Mouse (Mus musculus) gonadal fat pad, adult 2 months (tissue): Measurements from ENCODE around the gene Otop3. TPM values are rescaled to one million over a fixed set of nuclear protein-coding genes. Genes with fewer than 3 reads are reported as not detected.

Source experiments
- DNase-seq: peaks from one replicate; pipeline ENCODE4 v3.0.0-alpha.2; 2012; ENCODE audit warnings: low read depth
- polyA plus RNA-seq: library from polyadenylated mRNA; depleted of rRNA; stranded (reverse); fragments of >200 nt; gene quantifications from 2 replicates; pipeline ENCODE4 v1.2.3, GENCODE M21; 2012

Gene Otop3
- polyA plus RNA-seq, 1 experiment, result not detected

DNA sequence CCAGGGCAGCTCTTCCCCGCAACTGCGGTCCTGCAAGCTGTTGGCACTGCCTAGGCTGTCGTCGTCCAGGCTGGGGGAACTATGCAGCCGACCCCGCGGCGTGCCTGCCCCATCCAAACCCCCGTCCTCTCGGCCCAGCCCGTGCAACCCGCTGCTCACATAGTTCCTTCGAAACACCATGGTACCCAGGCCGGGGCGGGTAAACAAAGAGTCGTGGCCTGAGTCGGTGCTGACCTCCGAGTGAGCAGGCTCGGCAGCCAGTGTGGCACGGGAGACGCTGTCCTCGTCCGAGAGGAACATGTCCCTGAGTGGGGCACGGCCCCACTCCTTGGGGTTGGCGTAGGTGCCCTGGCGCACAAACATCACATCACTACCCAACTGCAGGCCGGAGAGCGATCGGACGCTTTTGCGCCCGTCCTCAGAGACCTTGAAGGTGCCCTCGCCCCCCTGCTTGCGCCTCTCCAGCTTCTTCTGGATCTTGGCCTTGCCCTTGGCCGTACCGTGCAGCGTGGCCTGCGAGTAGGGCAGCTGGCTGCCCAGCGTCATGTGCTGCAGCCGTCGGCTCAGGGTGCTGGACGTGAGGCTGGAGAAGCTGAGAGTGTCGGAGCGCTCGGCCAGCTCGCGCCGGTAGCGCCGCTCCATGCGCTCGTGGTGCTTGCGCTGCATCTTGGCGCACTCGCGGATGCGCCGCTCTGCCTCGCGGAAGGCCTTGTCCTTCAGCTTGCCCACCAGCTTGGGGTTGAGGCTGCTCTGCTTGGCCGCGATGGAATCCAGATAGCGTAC is 16.1 kb upstream of the Otop3 start:
- DNase-seq, result no peak

DNA sequence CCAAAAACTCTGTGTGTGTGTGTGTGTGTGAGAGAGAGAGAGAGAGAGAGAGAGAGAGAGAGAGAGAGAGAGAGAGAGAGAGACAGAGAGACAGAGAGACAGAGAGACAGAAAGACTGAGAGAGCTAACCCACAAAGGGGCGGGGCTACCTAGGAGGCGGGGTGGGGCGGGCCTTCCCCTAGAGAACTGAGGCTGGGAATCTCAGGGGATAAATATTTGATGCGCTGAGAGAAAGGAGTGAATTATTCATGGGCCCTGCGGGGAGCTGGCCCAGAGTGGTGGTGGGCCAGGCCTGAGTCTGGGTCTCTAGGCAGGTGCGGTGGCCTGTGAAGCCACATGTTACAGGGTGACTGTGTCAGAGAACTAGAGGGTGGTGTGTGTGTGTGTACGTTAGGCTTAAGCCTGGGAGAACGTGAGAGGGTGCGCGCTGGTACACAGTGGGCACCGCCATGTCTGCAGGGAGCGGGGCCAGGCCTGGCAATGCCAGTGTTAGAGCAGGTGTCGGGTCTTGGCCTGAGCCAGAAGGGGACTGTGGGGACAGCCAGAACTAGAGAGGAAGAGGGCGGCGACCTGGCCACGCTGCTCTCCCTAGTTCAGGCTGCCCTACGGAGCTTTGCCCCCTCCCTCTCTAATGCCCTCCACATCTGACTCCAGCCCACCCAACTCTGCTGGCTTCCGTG is 14.7 kb upstream of the Otop3 start:
- no peak for DNase-seq

DNA sequence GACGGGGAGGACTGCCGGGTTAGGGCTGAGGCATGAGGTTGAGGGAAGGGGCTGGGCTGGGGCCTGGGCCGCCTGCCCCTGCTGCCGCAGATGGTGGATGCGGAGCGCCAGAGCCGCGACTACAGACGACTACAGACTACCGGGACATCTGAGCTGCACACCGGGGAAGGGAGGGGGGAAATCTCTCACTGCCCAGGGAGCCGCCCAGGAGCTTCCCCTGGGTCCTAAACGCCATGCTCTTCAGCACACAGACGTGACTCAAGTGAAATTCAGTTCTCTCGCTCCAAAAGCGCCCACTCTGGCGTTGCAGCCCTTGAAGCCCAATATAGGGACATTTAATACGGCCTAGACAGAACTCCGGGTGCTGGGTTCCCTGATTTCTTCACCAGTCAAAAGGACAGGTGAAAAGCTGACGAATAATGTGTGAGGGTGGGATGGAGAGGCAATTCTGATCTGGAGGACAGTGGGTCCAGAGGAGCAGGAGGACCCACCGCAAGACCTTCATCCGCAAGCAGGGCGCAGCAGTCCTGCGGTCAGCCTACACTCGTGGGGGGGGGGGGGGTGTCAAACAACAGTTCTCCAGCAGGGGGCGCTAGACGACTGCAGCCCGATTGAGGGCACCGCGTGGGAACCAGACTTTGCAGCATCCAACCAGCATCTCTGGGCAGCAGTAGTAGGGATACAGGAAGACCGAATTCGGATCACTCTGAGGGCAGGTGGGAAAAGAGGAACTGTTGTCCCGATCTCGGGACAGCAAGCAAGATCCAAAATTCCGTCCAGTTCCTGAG is 12.4 kb upstream of the Otop3 start, which contains the start of gene Ush1g:
Gene Ush1g (minus strand): TSS at position 136 of the 788 bp plus-strand sequence.
- DNase-seq, result no peak

GRCm38 (mm10) chr11:115323354-115323753 is 11.2 kb upstream of the Otop3 start:
- DNase-seq, result no peak

DNA sequence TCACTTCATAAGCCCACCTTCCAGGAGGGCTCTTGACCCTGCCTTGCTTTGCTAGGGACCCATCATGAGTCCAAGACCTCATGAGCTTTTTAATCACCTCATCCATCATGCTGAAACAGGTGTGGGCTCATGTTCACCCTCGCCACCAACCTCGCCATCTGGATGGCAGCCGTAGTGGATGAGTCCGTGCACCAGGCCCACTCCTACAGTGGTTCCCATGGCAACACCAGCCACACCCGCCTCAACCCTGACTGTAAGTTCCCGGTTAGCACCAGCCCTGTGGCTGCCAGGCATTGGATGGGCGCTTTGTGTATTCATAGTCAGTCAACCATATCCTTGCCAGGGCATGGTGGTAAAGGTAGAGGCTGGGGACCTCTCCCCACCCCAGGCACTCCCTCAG is 7.8 kb upstream of the Otop3 start:
- no peak for DNase-seq

DNA sequence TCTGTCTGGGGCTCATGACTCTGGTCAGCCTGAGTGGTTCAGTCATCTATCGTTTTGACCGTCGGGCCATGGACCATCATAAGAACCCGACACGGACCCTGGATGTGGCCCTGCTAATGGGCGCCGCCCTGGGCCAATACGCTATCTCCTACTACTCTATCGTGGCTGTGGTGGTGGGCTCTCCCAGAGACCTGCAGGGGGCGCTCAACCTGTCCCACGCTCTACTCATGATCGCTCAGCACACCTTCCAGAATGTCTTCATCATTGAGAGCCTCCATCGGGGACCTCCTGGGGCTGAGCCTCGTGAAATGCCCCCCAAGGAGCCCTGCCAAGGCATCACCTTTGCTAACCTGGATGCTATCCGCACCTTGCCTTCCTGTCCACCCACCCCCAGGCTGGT is 5.2 kb upstream of the Otop3 start:
- no peak for DNase-seq

DNA sequence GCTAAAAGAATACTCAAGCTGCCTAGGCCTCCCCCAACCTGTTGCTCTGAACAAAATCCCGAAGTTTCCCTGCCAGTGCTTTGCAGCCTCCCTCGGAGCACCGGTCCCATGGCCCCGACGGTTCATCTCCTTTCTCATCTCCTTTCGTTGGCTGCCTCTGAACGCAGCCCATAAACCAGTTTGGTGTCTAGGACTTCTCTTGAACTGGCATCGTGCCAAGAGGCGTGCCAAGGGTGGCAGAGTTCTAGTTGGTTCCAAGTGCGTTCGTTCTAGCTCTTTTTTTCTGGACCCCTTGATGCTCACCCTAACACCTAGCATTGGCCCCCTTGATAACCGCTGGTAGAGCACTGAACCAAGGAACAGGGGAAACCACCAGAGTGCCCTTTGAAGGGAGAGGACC is 692 bp downstream of the Otop3 start:
- DNase-seq, result no peak

GRCm38 (mm10) chr11:115336115-115336514 is 1.6 kb downstream of the Otop3 start:
- no peak for DNase-seq

GRCm38 (mm10) chr11:115337350-115337749 is 2.8 kb downstream of the Otop3 start:
- DNase-seq, result no peak

DNA sequence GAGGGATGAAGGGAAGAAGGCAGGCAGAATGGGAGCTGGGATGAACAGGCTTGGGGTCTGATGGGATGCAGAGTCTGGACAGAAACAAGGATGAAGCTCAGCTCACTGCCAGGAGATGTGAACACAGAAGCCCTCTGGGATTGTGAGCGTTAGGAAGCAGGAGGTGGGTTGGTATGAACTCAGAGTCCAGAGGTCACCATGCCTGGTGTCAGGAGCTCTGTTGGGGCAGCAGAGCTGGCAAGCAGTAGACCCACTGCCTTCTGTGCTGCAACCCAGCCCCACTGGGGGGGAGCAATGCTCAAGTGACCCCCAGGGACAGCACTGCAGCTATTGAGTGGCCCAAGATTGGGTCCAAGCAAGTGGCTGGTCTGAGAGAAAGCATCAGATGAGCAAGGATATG is 3.3 kb downstream of the Otop3 start:
- DNase-seq, result no peak

- DNase-seq, result no peak
Measured at GRCm38 (mm10) chr11:115341246-115341645, 6.7 kb downstream of the Otop3 start.

DNA sequence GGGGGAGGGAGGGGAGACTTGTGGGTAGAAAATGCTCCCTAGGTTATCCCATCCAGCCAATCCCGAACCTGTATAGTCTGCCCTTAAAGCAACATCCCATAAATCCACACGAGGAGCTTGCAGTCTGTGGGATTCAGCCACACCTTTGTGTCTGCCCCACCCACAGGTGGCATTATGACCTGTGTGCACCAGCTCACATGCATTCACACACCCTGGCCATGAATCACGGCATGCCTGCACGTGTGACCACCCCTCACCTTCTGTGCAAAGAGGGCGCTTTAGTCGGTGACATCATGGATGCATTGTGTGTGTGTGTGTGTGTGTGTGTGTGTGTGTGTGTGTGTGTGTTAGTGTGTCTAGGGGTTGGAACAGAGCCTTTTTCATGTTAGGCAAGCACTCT is 7.3 kb downstream of the Otop3 start:
- DNase-seq, result no peak

DNA sequence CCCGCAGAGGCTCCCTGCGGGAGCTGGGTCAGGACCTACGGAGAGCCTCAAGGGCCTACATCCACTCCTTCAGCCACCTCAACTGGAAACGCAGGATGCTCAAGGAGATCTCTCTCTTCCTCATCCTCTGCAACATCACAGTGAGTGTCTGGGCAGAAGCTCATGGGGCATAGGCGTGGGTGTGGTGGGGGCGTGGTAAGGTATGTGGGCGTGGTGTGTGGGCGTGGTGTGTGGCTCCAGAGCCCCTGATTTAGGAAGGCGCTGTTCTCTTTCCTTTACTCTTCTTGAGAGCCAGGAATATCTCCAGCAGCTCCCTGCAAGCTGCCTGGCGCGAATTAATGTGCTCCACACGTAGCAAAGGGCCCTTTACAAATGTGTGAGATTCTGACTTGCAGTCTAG is 10.4 kb downstream of the Otop3 start:
- no peak for DNase-seq

DNA sequence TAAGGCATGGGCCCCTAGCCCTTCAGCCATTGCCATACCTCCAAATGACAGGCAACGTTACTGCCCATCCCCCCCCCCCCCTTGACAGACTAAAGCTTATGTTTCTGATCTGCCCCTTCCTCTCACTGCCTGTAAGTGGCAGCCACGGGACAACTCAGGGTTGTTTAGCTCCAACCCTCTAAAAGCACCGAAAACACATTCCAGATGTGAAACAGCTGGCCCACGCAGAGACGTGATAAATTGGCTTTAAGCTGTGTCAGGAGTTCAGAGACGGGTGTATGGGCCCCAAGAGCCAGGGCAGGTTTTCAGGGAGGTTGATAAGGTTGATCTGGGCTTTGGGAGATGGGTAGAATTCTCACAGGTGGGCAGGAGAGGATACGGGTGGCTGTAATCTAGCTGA is 11.0 kb downstream of the Otop3 start:
- DNase-seq, result no peak

DNA sequence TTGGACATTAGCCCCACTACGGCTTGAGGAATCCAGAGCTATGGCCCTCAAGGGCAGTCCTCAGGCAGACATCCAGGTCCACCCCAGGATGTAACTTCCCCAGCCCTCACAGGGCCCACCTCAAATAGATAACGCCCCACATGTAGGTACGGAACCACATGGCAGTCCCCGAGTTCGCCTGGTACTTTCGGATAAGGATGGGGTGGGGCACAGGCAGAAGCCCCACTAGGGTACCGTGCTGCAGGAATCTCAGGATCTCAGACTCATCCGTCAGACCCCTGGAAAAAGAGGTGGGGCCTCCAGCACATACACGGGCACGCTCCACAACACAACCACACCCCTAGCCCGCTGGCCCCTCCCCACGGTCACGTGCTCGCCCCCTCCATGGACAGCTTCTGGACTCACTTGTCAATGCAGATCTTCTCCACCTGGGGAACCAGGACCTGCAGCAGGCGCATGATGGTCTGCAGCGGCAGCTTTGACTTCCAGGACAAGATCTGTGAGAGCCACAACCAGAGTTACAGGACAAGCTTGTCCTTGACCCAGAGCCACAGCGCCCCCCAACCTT is 14.2 kb downstream of the Otop3 start:
- DNase-seq, result no peak

- DNase-seq, result no peak
Measured at GRCm38 (mm10) chr11:115349976-115350375, 15.4 kb downstream of the Otop3 start.

DNA sequence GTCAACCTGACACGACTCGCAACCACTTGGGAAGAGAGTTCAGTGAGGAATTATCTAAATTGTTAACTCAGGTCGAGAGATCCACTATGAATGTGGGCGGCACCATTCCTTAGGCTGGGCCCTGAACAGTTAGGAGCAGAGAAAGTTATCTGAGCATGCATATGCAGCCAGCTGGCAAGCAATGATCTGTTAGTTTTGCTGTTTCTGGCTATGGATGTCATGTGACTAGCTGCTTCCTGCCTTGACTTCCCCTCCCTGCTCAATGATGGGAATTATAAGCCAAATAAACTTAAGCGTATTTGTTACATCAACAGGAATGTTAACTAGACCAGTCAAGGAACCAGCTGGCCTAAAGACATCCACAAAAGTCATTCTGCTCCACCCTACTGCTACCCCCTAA is 18.8 kb downstream of the Otop3 start:
- no peak for DNase-seq

GRCm38 (mm10) chr11:115354183-115354582 is 19.7 kb downstream of the Otop3 start:
- DNase-seq, result no peak

GRCm38 (mm10) chr11:115358468-115358867 is 23.9 kb downstream of the Otop3 start:
- no peak for DNase-seq

- DNase-seq, result no peak
Measured at GRCm38 (mm10) chr11:115359293-115359692, 24.8 kb downstream of the Otop3 start.

GRCm38 (mm10) chr11:115359726-115360125 is 25.2 kb downstream of the Otop3 start:
- DNase-seq, result no peak

DNA sequence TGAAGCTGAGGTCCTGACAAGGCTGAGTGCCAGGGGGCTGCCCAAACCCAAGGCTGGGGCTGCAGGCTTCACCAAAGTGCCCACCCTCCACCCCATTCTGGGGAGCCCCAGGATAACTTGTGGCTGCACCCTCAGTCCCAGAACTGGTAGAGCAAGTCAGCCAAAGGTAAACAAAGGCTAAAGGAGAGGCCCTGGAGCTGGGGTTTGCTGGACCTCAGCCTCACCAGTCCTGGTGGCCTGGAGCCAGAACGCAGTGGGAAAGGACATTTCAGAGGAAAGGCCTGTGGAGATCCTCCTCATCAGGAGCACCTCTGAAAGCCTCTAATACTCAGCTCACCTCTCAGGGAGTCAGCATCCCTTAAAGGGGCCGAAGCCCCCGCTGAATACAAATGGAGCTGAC is 29.6 kb downstream of the Otop3 start:
- DNase-seq, result no peak
